Mouse (Mus musculus) E14TG2a.4 (cell line): ENCODE measurements around the gene Aqp5.

Experiments
- CTCF ChIP-seq: conservative IDR thresholded peaks from 2 replicates; pipeline ENCODE4 v1.5.1; 2014; ENCODE audit warnings: low read length
- NANOG ChIP-seq: IDR thresholded peaks from 2 replicates; pipeline ENCODE4 v1.6.1; 2014; ENCODE audit warnings: borderline replicate concordance, low read length, mixed read lengths
- POU5F1 ChIP-seq: IDR thresholded peaks from 2 replicates; pipeline ENCODE4 v1.6.1; 2014; ENCODE audit warnings: low read length, borderline replicate concordance

GRCm38 (mm10) chr15:99606515-99606914, 15.9 kb downstream of the Aqp5 start:
- TF ChIP-seq CTCF, result no peak
- no peak for TF ChIP-seq POU5F1
- no peak for TF ChIP-seq NANOG
